Mouse (Mus musculus): ENCODE measurements at regions not wholly inside any gene's neighbourhood (a gene's known extent, or its start where the extent isn't known, plus 50 kb on each side); places are given as distances from the start of the nearest gene placed in this dataset.

GRCm38 (mm10) chr1:193876540-193876939 lies 506.4 kb upstream of the Camk1g start:
- Histone ChIP-seq H3K36me3 (ENCODE audit: control insufficient read depth, insufficient read depth, low read length) (no peaks in the 10 kb centered on the region), H3K4me2 (no peak overlapping the region), H3K9ac (ENCODE audit: low read depth, low read length) (no peak overlapping the region), H3K4me1 (replicated peaks; ENCODE audit: control insufficient read depth, insufficient read depth, low read length) (no peaks in the 10 kb centered on the region), H3K27ac (ENCODE audit: low read depth, low read length) (no peak overlapping the region), H3K4me3 (ENCODE audit: low read depth, low read length) (no peak overlapping the region), H3K27me3 (replicated peaks; ENCODE audit: control insufficient read depth, insufficient read depth, low read length) (no peaks in the 10 kb centered on the region), H3K9me3 (ENCODE audit: control insufficient read depth, low read length) (no peaks in the 10 kb centered on the region)
- DNase-seq (ENCODE audit: low spot score) (no peak), ATAC-seq (replicated peaks; ENCODE audit: low FRiP score) (no peak)
- WGBS = 23% methylated on average over 2 of the region's 2 CpGs

DNA sequence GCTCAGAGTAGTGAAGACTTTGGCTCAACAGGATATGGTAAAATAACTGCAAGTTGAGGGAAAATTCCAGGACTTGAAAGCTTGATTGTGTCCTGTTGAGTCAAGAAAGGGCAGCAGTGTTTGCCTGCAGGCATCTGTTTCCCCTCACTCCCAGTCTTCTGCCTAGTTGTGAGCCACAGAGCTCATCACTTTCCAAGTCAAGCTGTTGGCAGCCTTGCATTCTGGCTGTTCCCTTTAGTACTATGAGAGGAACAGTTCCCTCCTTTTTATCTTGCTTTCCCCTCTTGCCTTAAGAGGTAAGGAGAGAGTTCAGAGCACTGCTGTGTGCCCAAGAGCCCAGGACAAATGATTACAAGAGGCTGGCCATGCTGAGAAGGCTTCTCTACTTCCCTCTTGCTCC lies 506.0 kb upstream of the Camk1g start:
- no peak overlapping the region for H3K4me2 ChIP-seq
- H3K27ac ChIP-seq (ENCODE audit: low read depth, low read length) = no peak overlapping the region

GRCm38 (mm10) chr1:193875287-193875686 lies 505.2 kb upstream of the Camk1g start:
- H3K4me1 ChIP-seq (replicated peaks; ENCODE audit: control insufficient read depth, insufficient read depth, low read length) = no peaks in the 10 kb centered on the region
- no peak; the same call in 1 of the 2 replicates for ATAC-seq (replicated peaks; ENCODE audit: low FRiP score)
- no peak for DNase-seq (ENCODE audit: low spot score)
- no peaks in the 10 kb centered on the region for H3K27me3 ChIP-seq (replicated peaks; ENCODE audit: control insufficient read depth, insufficient read depth, low read length)
- no peak overlapping the region for H3K4me2 ChIP-seq
- no peak overlapping the region for H3K4me3 ChIP-seq (ENCODE audit: low read depth, low read length)
- no peaks in the 10 kb centered on the region for H3K36me3 ChIP-seq (ENCODE audit: control insufficient read depth, insufficient read depth, low read length)
- H3K9me3 ChIP-seq (ENCODE audit: control insufficient read depth, low read length) = no peaks in the 10 kb centered on the region
- no peak overlapping the region for H3K27ac ChIP-seq (ENCODE audit: low read depth, low read length)
- 71% methylated on average over 3 of the region's 3 CpGs for WGBS
- H3K9ac ChIP-seq (ENCODE audit: low read depth, low read length) = no peak overlapping the region

More for the DNA sequence above, 506.0 kb upstream of the Camk1g start:
- ATAC-seq (replicated peaks; ENCODE audit: low FRiP score) = no peak
- Histone ChIP-seq H3K27me3 (replicated peaks; ENCODE audit: control insufficient read depth, insufficient read depth, low read length) (no peaks in the 10 kb centered on the region), H3K4me3 (ENCODE audit: low read depth, low read length) (no peak overlapping the region), H3K36me3 (ENCODE audit: control insufficient read depth, insufficient read depth, low read length) (no peaks in the 10 kb centered on the region), H3K4me1 (replicated peaks; ENCODE audit: control insufficient read depth, insufficient read depth, low read length) (no peaks in the 10 kb centered on the region), H3K9ac (ENCODE audit: low read depth, low read length) (no peak overlapping the region), H3K9me3 (ENCODE audit: control insufficient read depth, low read length) (no peaks in the 10 kb centered on the region)
- DNase-seq (ENCODE audit: low spot score) = no peak

DNA sequence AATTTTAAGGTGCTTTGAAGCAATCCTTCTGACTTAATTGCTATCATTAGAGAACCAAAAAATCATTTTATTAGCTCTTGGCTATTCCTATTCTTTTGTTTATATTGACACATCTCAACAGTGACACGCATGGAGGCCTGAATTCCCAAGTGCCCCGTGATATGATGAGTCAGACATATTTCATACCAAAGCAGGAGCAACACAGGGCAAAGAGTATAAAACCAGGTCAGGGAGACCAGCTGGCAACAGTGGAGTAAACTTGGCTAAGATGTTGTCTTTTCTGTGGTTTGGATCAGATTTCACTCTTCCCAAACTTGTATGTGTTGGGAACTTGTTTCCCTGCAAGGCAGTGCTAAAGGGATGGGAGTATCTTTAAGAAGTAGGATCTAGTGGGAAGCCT lies 500.6 kb upstream of the Camk1g start:
- no peak overlapping the region for H3K27ac ChIP-seq (ENCODE audit: low read depth, low read length)
- no peak overlapping the region for H3K4me3 ChIP-seq (ENCODE audit: low read depth, low read length)
- WGBS = 77% methylated on average over 2 of the region's 2 CpGs
- no peaks in the 10 kb centered on the region for H3K4me1 ChIP-seq (replicated peaks; ENCODE audit: control insufficient read depth, insufficient read depth, low read length)
- H3K27me3 ChIP-seq (replicated peaks; ENCODE audit: control insufficient read depth, insufficient read depth, low read length) = no peaks in the 10 kb centered on the region
- H3K9me3 ChIP-seq (ENCODE audit: control insufficient read depth, low read length) = no peaks in the 10 kb centered on the region
- no peaks in the 10 kb centered on the region for H3K36me3 ChIP-seq (ENCODE audit: control insufficient read depth, insufficient read depth, low read length)
- ATAC-seq (replicated peaks; ENCODE audit: low FRiP score) (no peak), DNase-seq (ENCODE audit: low spot score) (no peak)
- no peak overlapping the region for H3K9ac ChIP-seq (ENCODE audit: low read depth, low read length)
- no peak overlapping the region for H3K4me2 ChIP-seq

DNA sequence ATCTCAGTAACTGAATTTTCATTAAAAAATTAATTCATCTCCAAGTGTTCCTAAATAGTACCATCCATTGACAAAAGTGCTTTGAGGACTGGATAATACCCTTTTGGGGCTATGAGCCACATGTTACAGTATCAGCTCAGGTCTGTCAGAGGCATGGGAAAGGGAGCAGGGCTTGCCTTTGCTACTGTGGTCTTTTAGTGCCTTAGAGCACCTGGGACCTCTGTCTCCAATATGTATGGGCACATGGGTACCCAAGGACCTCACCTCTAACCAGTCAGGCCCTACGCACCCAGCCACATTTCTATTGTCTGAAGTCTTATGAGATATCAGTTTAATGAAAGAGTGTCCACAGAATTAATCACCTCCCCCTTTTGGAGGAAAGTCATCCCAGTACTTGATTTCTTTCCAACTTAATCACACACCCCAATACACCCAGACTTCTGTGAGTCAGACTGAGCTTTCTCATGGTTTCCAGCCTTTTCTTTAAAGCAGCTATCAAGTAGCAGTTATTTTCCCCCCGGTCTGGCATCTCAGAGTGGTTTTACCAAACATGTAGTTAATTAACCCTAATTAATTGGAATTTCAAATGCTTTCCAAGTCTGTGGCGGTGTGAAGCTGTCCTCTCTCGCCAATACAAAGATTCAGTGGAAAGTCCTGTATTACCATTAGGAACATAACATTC lies 498.7 kb upstream of the Camk1g start:
- Histone ChIP-seq H3K4me1 (replicated peaks; ENCODE audit: control insufficient read depth, insufficient read depth, low read length) (no peaks in the 10 kb centered on the region), H3K27me3 (replicated peaks; ENCODE audit: control insufficient read depth, insufficient read depth, low read length) (no peaks in the 10 kb centered on the region), H3K9ac (ENCODE audit: low read depth, low read length) (no peak overlapping the region), H3K9me3 (ENCODE audit: control insufficient read depth, low read length) (no peaks in the 10 kb centered on the region), H3K36me3 (ENCODE audit: control insufficient read depth, insufficient read depth, low read length) (no peaks in the 10 kb centered on the region), H3K4me2 (no peak overlapping the region), H3K27ac (ENCODE audit: low read depth, low read length) (no peak overlapping the region), H3K4me3 (ENCODE audit: low read depth, low read length) (no peak overlapping the region)
- ATAC-seq (replicated peaks; ENCODE audit: low FRiP score) (no peak), DNase-seq (ENCODE audit: low spot score) (no peak)
- WGBS = 82% methylated on average over 4 of the region's 4 CpGs

DNA sequence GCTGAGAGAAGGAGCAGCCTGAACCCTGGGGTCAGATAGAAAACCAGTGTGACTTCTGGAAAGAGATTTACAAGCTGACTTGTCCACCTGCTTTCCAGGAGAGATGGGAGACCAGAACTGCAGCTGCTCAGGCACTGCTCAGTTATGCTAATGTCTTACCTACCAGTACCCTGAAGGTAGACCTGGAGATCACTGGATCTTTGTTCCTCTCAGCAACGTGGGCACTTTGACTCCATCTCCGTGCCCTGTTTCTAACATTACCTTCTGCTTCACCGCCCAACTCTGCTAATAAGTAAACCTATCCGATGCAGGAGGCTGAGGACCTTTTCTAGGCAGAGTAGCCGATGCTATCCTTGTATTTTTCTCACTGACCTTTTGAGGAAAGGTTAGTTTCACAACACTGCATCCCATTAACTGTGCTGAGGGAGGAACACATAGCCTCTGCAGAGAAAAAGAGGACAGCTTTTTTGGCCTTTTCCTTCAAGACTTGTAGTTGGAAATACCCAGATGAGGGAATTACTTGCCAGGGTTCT lies 490.7 kb upstream of the Camk1g start:
- no peak overlapping the region for H3K27ac ChIP-seq (ENCODE audit: low read depth, low read length)
- no peak overlapping the region for H3K9ac ChIP-seq (ENCODE audit: low read depth, low read length)
- ATAC-seq (replicated peaks; ENCODE audit: low FRiP score) (no peak), DNase-seq (ENCODE audit: low spot score) (no peak)
- no peaks in the 10 kb centered on the region for H3K27me3 ChIP-seq (replicated peaks; ENCODE audit: control insufficient read depth, insufficient read depth, low read length)
- no peaks in the 10 kb centered on the region for H3K36me3 ChIP-seq (ENCODE audit: control insufficient read depth, insufficient read depth, low read length)
- no peak overlapping the region for H3K4me2 ChIP-seq
- H3K4me3 ChIP-seq (ENCODE audit: low read depth, low read length) = no peak overlapping the region
- no peaks in the 10 kb centered on the region for H3K4me1 ChIP-seq (replicated peaks; ENCODE audit: control insufficient read depth, insufficient read depth, low read length)
- 78% methylated on average over 5 of the region's 5 CpGs for WGBS
- H3K9me3 ChIP-seq (ENCODE audit: control insufficient read depth, low read length) = no peaks in the 10 kb centered on the region

- Histone ChIP-seq H3K27me3 (replicated peaks; ENCODE audit: control insufficient read depth, insufficient read depth, low read length) (no peaks in the 10 kb centered on the region), H3K27ac (ENCODE audit: low read depth, low read length) (no peak overlapping the region), H3K36me3 (ENCODE audit: control insufficient read depth, insufficient read depth, low read length) (no peaks in the 10 kb centered on the region), H3K4me1 (replicated peaks; ENCODE audit: control insufficient read depth, insufficient read depth, low read length) (no peaks in the 10 kb centered on the region), H3K9me3 (ENCODE audit: control insufficient read depth, low read length) (no peaks in the 10 kb centered on the region), H3K4me3 (ENCODE audit: low read depth, low read length) (no peak overlapping the region), H3K9ac (ENCODE audit: low read depth, low read length) (no peak overlapping the region), H3K4me2 (no peak overlapping the region)
- DNase-seq (ENCODE audit: low spot score) (no peak), ATAC-seq (replicated peaks; ENCODE audit: low FRiP score) (no peak)
- 55% methylated on average over 2 of the region's 2 CpGs for WGBS
These were observed 490.3 kb upstream of the Camk1g start for GRCm38 (mm10) chr1:193860354-193860753.

GRCm38 (mm10) chr1:193859257-193860125 lies 489.4 kb upstream of the Camk1g start:
- Histone ChIP-seq H3K36me3 (ENCODE audit: control insufficient read depth, insufficient read depth, low read length) (no peaks in the 10 kb centered on the region), H3K9ac (ENCODE audit: low read depth, low read length) (no peak overlapping the region), H3K9me3 (ENCODE audit: control insufficient read depth, low read length) (no peaks in the 10 kb centered on the region), H3K4me2 (no peak overlapping the region), H3K27me3 (replicated peaks; ENCODE audit: control insufficient read depth, insufficient read depth, low read length) (no peaks in the 10 kb centered on the region), H3K4me1 (replicated peaks; ENCODE audit: control insufficient read depth, insufficient read depth, low read length) (no peaks in the 10 kb centered on the region), H3K27ac (ENCODE audit: low read depth, low read length) (no peak overlapping the region), H3K4me3 (ENCODE audit: low read depth, low read length) (no peak overlapping the region)
- ATAC-seq (replicated peaks; ENCODE audit: low FRiP score) (no peak), DNase-seq (ENCODE audit: low spot score) (no peak)
- 59% methylated on average over 10 of the region's 10 CpGs for WGBS

Measured in liver, embryonic 11.5 days (tissue).